Mouse (Mus musculus) hindbrain, embryonic 16.5 days (tissue): ENCODE results near the gene Olfr559. TPM values are rescaled to one million over a fixed set of nuclear protein-coding genes. Genes with fewer than 3 reads are reported as not detected.
A peak's percentile ranks its signal among the peaks of the same experiment; 100 is the strongest.

ENCODE experiments used
- ATAC-seq: fragments of 200-750 bp; cut with Nextera tagmentation; 2 replicates; pipeline ENCODE4 v1.8.0; 2017; ENCODE audit warnings: moderate TSS enrichment, moderate library complexity
- H3K27ac ChIP-seq: fragments of 300-500 bp; sonication (generic); 2 replicates; pipeline ENCODE4 v1.5.1; 2014; ENCODE audit warnings: low read depth, mild to moderate bottlenecking, control low read depth, low read length, moderate library complexity
- H3K27me3 ChIP-seq: fragments of 300-500 bp; sonication (generic); replicated peaks from 2 replicates; pipeline ENCODE4 v1.6.1; 2014; ENCODE audit warnings: low read length; ENCODE audit not compliant: control insufficient read depth, insufficient read depth
- H3K36me3 ChIP-seq: fragments of 300-500 bp; sonication (generic); 2 replicates; pipeline ENCODE4 v1.6.1; 2014; ENCODE audit warnings: mild to moderate bottlenecking, low read length, moderate library complexity, mixed read lengths; ENCODE audit not compliant: control insufficient read depth, insufficient read depth
- H3K4me1 ChIP-seq: fragments of 300-500 bp; sonication (generic); 2 replicates; pipeline ENCODE4 v1.6.1; 2014; ENCODE audit warnings: low read depth, low read length; ENCODE audit not compliant: control insufficient read depth, insufficient read depth
- H3K4me2 ChIP-seq: fragments of 300-500 bp; sonication (generic); 2 replicates; pipeline ENCODE4 v1.6.1; 2014; ENCODE audit warnings: mild to moderate bottlenecking, low read length, control low read depth, moderate library complexity
- H3K4me3 ChIP-seq: fragments of 300-500 bp; sonication (generic); 2 replicates; pipeline ENCODE4 v1.5.1; 2014; ENCODE audit warnings: mild to moderate bottlenecking, low read length, control low read depth, moderate library complexity
- H3K9ac ChIP-seq: fragments of 300-500 bp; sonication (generic); 2 replicates; pipeline ENCODE4 v1.6.1; 2014; ENCODE audit warnings: low read depth, mild to moderate bottlenecking, control low read depth, low read length, moderate library complexity
- H3K9me3 ChIP-seq: fragments of 300-500 bp; sonication (generic); 2 replicates; pipeline ENCODE4 v1.6.1; 2014; ENCODE audit warnings: mild to moderate bottlenecking, low read length, moderate library complexity; ENCODE audit not compliant: control insufficient read depth
- WGBS: fragments of 180-500 bp; shearing (Covaris S2); extraction: QIAGEN DNeasy Blood & Tissue Kit; methylation state at CpG from one replicate; pipeline ENCODE4 v1.1.7; 2014; 5-methylcytosine and 5-hydroxymethylcytosine counted together
- polyA plus RNA-seq: library from polyadenylated mRNA; unstranded; fragments of >200 nt; fragmentation: Nextera tagmentation; extraction: Ambion mirVana; gene quantifications from 2 replicates; pipeline ENCODE4 v1.2.1, GENCODE M21; 2015

Olfr559 gene
- polyA plus RNA-seq, 1 experiment from 2014 or later, result not detected

GRCm38 (mm10) chr7:102695358-102696125 is 31.7 kb downstream of the Olfr559 start, which contains the start of gene Olfr557:
TSS of gene Olfr557 (plus strand) at chr7:102695910.
- H3K4me3 ChIP-seq, result no peak within 1 kb of the TSS

GRCm38 (mm10) chr7:102686944-102687501 is 40.3 kb downstream of the Olfr559 start, which contains the start of gene Trim68:
TSS of gene Trim68 (minus strand) at chr7:102687327.
- no peaks in the 10 kb centered on the region for H3K27me3 ChIP-seq
- H3K36me3 ChIP-seq, result no peaks in the 10 kb centered on the region
- H3K9ac ChIP-seq, result peak within 1 kb of the TSS; percentile 79
- H3K4me3 ChIP-seq, result peak within 1 kb of the TSS; percentile 69
- H3K4me2 ChIP-seq, result peak within 1 kb of the TSS; percentile 80
- under 1% methylated on average over 39 of the region's 40 CpGs for WGBS
- H3K9me3 ChIP-seq, result no peaks in the 10 kb centered on the region
- peaks cover 4% of the 10 kb centered on the region; the same call in 1 of the 2 replicates for H3K4me1 ChIP-seq
- ATAC-seq, result peak; percentile 100
- peak within 1 kb of the TSS; percentile 69 for H3K27ac ChIP-seq

More at GRCm38 (mm10) chr7:102695358-102696125, 31.7 kb downstream of the Olfr559 start, which contains the start of gene Olfr557:
- no peaks in the 10 kb centered on the region for H3K36me3 ChIP-seq
- 87% methylated on average over 5 of the region's 5 CpGs for WGBS
- H3K4me1 ChIP-seq, result no peaks in the 10 kb centered on the region
- no peak within 1 kb of the TSS for H3K27ac ChIP-seq
- no peaks in the 10 kb centered on the region for H3K27me3 ChIP-seq
- H3K9me3 ChIP-seq, result no peaks in the 10 kb centered on the region
- no peak within 1 kb of the TSS for H3K4me2 ChIP-seq
- no peak within 1 kb of the TSS for H3K9ac ChIP-seq
- ATAC-seq, result no peak

- H3K36me3 ChIP-seq, result no peaks in the 10 kb centered on the region
Measured at GRCm38 (mm10) chr7:102681916-102682315, 45.4 kb downstream of the Olfr559 start.

GRCm38 (mm10) chr7:102676225-102676624 is 51.1 kb downstream of the Olfr559 start:
- Histone ChIP-seq H3K27ac (no peak overlapping the region), H3K4me3 (no peak overlapping the region), H3K4me2 (no peak overlapping the region), H3K36me3 (no peaks in the 10 kb centered on the region), H3K27me3 (no peaks in the 10 kb centered on the region), H3K9me3 (no peaks in the 10 kb centered on the region), H3K4me1 (no peaks in the 10 kb centered on the region), H3K9ac (no peak overlapping the region)
- 85% methylated on average over 2 of the region's 2 CpGs for WGBS
- no peak for ATAC-seq

More at GRCm38 (mm10) chr7:102681916-102682315, 45.4 kb downstream of the Olfr559 start:
- no peak overlapping the region for H3K4me2 ChIP-seq
- H3K27ac ChIP-seq, result no peak overlapping the region
- no peak overlapping the region for H3K4me3 ChIP-seq
- H3K4me1 ChIP-seq, result no peaks in the 10 kb centered on the region
- WGBS, result 100% methylated on average over 1 of the region's 1 CpGs
- no peaks in the 10 kb centered on the region for H3K27me3 ChIP-seq
- no peaks in the 10 kb centered on the region for H3K9me3 ChIP-seq
- ATAC-seq, result no peak
- no peak overlapping the region for H3K9ac ChIP-seq

Other genes with a start within 250 kb of the Olfr559 start
- 0.66 and 0.71 TPM in 2 replicates for gene Olfr543, start 245.8 kb downstream of the Olfr559 start, polyA plus RNA-seq
- gene Olfr544, start 239.2 kb downstream of the Olfr559 start, polyA plus RNA-seq, result 0.05 and 0.14 TPM in 2 replicates
- gene Olfr545, start 227.9 kb downstream of the Olfr559 start, polyA plus RNA-seq, result 0.24 and 0.45 TPM in 2 replicates
- not detected in 2 replicates for gene Olfr547, start 192.7 kb downstream of the Olfr559 start, polyA plus RNA-seq
- gene Olfr548-ps1, start 186.6 kb downstream of the Olfr559 start, polyA plus RNA-seq, result not detected in 2 replicates
- not detected in 2 replicates for gene Olfr549, start 177.6 kb downstream of the Olfr559 start, polyA plus RNA-seq
- 0.09 and 0.26 TPM in 2 replicates for gene Trim21, start 162.0 kb downstream of the Olfr559 start, polyA plus RNA-seq
- gene Olfr550, start 156.0 kb downstream of the Olfr559 start, polyA plus RNA-seq, result 0.04 TPM in 1 of 2 replicates, not detected in the other
- gene Olfr551, start 135.6 kb downstream of the Olfr559 start, polyA plus RNA-seq, result not detected in 2 replicates
- not detected in 2 replicates for gene Olfr552, start 129.7 kb downstream of the Olfr559 start, polyA plus RNA-seq
- gene Olfr553, start 109.3 kb downstream of the Olfr559 start, polyA plus RNA-seq, result not detected in 2 replicates
- gene Olfr554, start 89.1 kb downstream of the Olfr559 start, polyA plus RNA-seq, result not detected in 2 replicates
- not detected in 2 replicates for gene Olfr555, start 68.7 kb downstream of the Olfr559 start, polyA plus RNA-seq
- gene Olfr556, start 62.6 kb downstream of the Olfr559 start, polyA plus RNA-seq, result not detected in 2 replicates
- 6.5 and 9.7 TPM in 2 replicates for gene Trim68, start 40.2 kb downstream of the Olfr559 start, polyA plus RNA-seq
- gene Olfr557, start 31.6 kb downstream of the Olfr559 start, polyA plus RNA-seq, result not detected in 2 replicates
- 0.16 and 0.22 TPM in 2 replicates for gene Olfr558, start 25.3 kb downstream of the Olfr559 start, polyA plus RNA-seq
- not detected in 2 replicates for gene Olfr33, start 8.4 kb downstream of the Olfr559 start, polyA plus RNA-seq
- not detected in 2 replicates for gene Olfr560, start 31.9 kb upstream of the Olfr559 start, polyA plus RNA-seq
- 0.10 and 0.11 TPM in 2 replicates for gene Olfr78, start 32.0 kb upstream of the Olfr559 start, polyA plus RNA-seq
- not detected in 2 replicates for gene Olfr561, start 43.7 kb upstream of the Olfr559 start, polyA plus RNA-seq
- gene Olfr564, start 76.0 kb upstream of the Olfr559 start, polyA plus RNA-seq, result not detected in 2 replicates
- gene Olfr566, start 131.3 kb upstream of the Olfr559 start, polyA plus RNA-seq, result not detected in 2 replicates
- gene Olfr568, start 149.6 kb upstream of the Olfr559 start, polyA plus RNA-seq, result not detected in 2 replicates
- not detected in 2 replicates for gene Olfr569, start 163.4 kb upstream of the Olfr559 start, polyA plus RNA-seq
- 0.15 and 0.40 TPM in 2 replicates for gene Olfr570, start 167.1 kb upstream of the Olfr559 start, polyA plus RNA-seq
- gene Olfr571, start 190.0 kb upstream of the Olfr559 start, polyA plus RNA-seq, result not detected in 2 replicates
- gene Olfr572, start 196.9 kb upstream of the Olfr559 start, polyA plus RNA-seq, result not detected in 2 replicates
- not detected in 2 replicates for gene Olfr573-ps1, start 215.1 kb upstream of the Olfr559 start, polyA plus RNA-seq
- gene Olfr574, start 221.0 kb upstream of the Olfr559 start, polyA plus RNA-seq, result 0.25 TPM in 1 of 2 replicates, not detected in the other
- not detected in 2 replicates for gene Olfr575, start 231.3 kb upstream of the Olfr559 start, polyA plus RNA-seq
- gene Olfr576, start 235.2 kb upstream of the Olfr559 start, polyA plus RNA-seq, result not detected in 2 replicates
- gene Olfr577, start 248.5 kb upstream of the Olfr559 start, polyA plus RNA-seq, result not detected in 2 replicates